Mouse (Mus musculus) lung, postnatal 36 days (tissue): ENCODE results near the gene Gm44805.

ENCODE experiments used
- DNase-seq: peaks from one replicate; pipeline ENCODE4 v3.0.0; 2022; ENCODE audit warnings: mixed read lengths

Gene Gm44805

GRCm38 (mm10) chr7:19628192-19628535, 53.1 kb downstream of the Gm44805 start:
- no peak for DNase-seq

GRCm38 (mm10) chr7:19627721-19628120, 53.5 kb downstream of the Gm44805 start:
- no peak for DNase-seq

- no peak for DNase-seq
Measured at GRCm38 (mm10) chr7:19623433-19623832, 57.8 kb downstream of the Gm44805 start.

GRCm38 (mm10) chr7:19622241-19622640, 59.0 kb downstream of the Gm44805 start:
- DNase-seq = no peak
